Mouse (Mus musculus) cerebellum, adult 2 months (tissue): ENCODE measurements at regions not wholly inside any gene's neighbourhood (a gene's known extent, or its start where the extent isn't known, plus 50 kb on each side); places are given as distances from the start of the nearest gene placed in this dataset.

Source experiments
- CTCF ChIP-seq: fragments of 200-500 bp; IDR thresholded peaks from 2 replicates; pipeline ENCODE4 v1.5.1; 2011; ENCODE audit warnings: low read depth, mild to moderate bottlenecking, control low read depth, low read length, moderate library complexity, borderline replicate concordance; ENCODE audit not compliant: insufficient read depth
- POLR2A ChIP-seq: fragments of 200-500 bp; IDR thresholded peaks from 2 replicates; pipeline ENCODE4 v1.6.1; 2011; ENCODE audit warnings: low read length, control low read depth, borderline replicate concordance; ENCODE audit not compliant: insufficient read depth

- TF ChIP-seq POLR2A: no peak
- no peak for TF ChIP-seq CTCF
Measured at GRCm38 (mm10) chr11:10142161-10142560, 950.4 kb downstream of the Abca13 start.
